Mouse (Mus musculus) heart, postnatal 4 days (tissue): ENCODE data around the gene Cdkn2aip. TPM values are rescaled to one million over a fixed set of nuclear protein-coding genes. Genes with fewer than 3 reads are reported as not detected.

ENCODE experiments used
- DNase-seq: peaks from one replicate; pipeline ENCODE4 v3.0.0; 2021
- total RNA-seq, 2 experiments: library from RNA; stranded (reverse); gene quantifications; 2 replicates each; pipeline ENCODE4 v1.2.3; 2021

Cdkn2aip gene
- total RNA-seq, 2 experiments from 2014 or later = 9.4 to 12.0 TPM

DNA sequence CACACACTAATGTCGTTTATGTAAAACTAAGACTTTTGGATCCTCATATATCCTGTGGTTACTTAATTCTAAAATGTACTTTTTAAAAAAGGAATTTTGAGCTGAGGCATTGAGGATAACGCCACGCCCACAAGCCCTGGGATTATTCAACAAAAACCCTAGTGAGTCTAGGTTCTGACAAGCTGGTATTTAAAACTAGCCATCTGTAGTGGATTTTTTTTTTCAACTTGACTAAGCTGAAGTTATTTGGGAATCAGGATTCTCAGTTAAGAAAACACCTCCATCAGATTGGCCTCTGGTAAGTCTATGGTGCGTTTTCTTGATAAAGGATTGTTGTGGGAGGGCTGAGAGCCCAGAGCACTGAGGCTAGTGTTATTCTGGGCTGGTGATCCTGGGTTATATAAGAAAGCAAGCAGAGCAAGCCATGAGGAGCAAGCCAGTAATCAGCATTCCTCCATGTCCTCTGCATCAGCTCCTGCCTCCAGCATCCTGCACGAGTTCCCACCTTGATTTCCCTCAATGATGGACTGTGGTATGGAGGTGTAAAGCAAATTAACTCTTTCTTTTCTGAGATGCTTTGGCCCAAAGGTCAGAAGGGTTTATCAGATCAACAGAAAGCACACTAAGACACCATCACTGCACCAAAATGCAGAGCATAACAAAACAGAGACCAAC is 18.2 kb downstream of the Cdkn2aip start:
- DNase-seq = no peak

DNA sequence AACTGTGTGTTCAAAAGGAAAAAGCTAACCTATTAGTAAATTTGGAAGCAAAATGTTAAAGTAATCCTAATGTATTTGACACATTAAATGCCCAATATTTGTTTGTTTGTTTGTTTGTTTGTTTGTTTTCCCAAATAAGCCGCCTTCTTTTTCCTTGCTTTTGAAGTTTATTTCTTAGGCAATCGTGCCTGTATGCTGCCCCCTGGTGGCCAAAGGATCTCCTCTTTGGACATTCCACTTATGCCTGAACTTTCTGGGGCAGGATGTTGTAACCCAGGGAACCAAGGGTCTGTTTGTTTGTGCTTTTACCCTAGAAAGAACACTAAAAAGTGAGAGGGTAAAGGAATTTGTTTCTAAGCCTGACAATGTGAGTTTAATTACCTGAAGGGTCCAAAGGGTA is 20.6 kb downstream of the Cdkn2aip start:
- peak; percentile 88 for DNase-seq

DNA sequence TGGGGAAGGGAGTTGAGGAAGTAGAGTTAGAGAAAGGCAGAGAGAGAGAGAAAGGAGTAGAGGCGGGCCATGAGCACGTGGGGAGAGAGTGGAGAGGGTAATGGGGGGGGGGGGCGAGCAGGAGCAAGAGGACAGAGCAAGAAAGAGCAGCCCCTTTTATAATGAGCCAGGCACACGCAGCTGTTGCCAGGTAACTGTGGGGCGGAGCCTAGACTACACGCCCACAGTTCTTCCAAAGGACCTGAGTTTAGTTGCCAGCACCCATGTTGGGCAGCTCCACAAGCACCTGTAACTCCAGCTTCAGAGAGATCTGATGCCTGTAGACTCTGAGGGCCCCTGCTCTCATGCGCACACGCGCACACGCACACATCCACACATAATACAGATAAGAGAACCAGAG is 21.9 kb downstream of the Cdkn2aip start:
- DNase-seq = no peak

DNA sequence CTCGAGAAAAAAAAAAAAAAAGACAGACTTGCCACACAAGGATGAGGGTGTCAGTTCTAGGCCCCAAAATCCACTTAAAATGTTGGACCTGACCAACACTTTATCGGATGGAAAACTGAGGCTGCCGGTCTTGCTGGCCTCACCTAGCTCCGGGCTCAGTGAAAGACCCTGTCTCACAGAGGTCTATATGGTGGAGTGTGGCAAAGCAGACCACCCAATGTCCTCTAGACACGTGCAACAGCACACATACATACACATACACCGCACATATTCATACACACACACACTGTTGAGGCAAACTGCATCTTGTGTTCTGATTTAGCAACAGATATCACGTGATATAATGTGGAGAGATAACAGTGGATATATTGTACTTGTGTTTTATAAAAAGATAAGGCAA is 22.4 kb downstream of the Cdkn2aip start:
- no peak for DNase-seq

DNA sequence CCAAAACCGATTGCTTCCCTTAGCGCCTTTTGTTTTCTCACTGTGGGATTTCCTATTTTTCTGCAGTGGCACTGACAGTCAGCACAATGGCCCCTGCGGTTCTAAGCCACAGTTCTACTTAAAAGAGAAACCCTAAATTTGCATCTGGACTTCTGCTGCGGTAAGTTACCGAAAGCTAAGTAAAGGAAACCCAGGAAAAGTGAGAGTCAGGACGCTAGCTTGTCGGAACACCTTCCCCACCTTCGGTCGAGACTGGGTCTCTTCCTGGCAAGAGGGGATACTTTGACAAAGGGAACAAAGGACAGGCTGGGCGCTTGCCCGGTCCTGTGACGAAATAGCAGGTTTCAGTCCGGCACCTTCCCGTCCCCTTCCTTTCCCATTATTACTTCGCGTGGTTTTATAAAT is 23.1 kb downstream of the Cdkn2aip start:
- DNase-seq = peak; percentile 40

DNA sequence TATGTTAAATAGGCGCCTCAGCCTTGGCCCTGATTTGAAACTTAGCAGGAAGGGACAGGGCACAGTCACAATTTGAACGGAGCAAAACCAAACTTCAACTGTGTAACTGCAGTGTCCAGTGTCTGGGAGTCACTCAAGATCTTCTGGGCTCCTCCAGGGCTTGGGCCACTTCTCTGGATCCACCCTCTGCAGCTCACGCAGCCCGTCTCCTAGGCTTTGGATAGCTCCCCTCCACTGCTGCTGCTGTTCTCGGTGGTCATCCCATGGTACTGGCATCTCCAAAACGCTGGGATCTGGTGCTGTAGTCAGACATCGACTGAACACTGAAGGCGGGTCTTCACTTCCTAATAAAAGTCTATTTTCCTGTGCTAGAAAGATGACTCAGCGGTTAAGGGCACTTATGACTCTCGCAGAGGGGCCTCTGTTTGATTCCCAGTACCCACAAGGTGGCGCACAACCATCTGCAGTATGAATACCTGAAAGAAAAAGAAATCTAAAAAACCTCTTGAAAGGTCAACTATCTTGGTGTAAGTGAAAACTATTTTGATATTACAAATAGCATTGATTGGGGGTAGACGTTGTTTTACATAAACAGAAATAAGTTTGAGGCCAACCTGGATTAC is 23.9 kb downstream of the Cdkn2aip start:
- peak; percentile 42 for DNase-seq

DNA sequence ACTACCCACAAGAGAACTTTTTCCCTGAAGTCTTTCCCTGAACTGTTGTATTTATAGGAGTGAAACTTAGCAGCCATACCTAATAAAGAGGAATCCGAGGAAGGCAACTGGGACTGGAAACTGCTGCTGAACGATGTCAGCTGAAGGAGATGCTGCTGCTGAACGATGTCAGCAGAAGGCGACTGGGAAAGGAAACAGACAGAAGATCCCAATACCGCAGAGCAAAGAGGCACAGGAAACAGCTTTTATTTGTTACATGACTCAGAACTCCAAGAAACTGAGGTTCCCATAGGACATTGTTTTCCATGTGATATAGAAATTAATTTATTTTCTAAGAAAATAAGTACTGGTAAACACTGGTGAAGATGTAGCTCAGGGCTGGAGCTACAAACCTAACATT is 29.3 kb downstream of the Cdkn2aip start:
- no peak for DNase-seq

DNA sequence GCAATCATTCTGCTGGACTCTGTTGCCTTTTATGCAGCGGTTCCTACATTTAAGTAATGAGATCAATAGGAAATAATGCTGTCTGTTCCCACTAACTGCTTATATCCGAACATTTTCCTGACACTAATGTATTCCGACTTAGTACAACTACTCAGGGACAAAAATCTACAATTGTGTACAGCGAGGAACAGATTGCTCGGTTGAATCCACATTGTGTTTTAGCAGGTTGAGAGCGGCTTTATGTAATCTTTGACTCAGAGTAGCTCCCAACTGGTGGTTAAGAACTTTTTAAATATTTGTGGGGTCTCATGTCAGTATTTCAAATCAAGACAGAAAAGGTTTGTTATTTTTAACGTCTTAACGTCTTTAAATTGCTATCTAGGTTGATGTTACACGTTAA is 29.7 kb downstream of the Cdkn2aip start:
- DNase-seq = no peak

DNA sequence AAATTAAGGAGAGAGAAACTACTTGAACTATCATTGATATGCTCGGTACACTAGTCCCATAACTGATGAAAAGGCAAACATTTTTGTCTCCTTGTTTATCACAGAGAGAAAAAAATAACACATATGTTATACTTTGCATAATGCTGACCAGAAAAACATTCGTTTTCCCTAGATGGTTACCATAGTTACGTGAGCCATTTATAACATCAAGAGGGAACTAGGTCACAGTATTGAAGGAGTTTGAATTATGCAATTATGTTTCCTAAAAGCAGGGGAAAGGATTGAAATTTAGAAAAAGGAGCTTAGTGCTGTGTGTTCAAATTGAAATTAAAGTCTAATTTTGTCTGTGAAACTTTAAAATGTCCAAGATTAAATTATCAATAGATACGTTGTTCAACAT is 33.4 kb downstream of the Cdkn2aip start:
- DNase-seq = no peak

DNA sequence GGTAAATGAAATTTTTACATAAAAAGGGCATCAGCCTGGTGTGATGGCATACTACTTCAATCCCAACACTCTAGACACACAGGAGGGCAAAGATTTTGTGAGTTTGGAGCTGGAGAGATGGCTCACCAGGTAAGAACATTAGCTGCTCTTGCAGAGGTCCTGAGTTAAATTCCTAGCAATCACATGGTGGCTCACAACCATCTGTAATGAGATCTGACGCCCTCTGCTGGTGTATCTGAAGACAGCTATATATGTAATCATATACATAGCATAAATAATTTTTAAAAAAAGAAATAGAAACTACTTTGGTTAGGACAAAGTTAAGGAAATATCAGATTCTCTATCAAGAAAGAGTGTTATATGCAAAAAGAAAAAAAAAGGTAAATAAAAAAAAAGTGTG is 34.1 kb downstream of the Cdkn2aip start:
- DNase-seq = no peak

DNA sequence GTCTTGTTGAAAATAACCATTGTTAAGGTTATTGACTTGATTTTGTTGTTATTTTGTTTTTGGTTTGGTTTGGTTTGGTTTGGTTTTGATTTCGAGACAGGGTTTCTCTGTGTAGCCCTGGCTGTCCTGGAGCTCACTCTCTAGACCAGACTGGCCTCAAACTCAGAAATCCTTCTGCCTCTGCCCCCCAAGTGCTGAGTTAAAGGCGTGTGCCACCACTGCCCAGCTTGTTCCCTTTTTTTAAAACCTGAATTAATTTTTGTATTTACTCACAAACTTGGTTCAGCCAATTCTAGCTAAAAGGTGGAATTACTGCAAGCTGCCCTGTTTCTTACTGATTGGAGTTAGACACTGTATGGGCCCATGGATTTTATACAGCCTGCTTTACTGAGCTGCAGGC is 37.1 kb downstream of the Cdkn2aip start:
- DNase-seq = no peak

DNA sequence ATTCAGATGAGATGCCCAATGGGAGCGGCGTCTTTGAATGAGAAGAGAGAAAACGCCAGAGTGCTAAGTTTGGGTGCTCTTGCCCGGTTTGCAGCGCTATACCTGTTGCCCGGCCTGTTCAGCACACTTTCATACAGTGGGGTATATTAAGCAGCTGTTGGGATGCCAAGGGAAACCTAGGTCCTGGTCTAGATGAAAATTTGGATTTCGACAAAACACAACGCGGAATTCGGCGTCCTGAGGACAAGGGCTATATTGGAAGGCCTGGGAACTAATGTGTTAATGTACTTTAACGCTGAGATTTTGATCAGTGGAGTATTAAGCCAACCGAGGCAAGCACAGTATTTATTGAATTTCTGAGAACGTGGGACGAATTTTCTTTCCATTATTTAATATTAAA is 37.5 kb downstream of the Cdkn2aip start:
- peak; percentile 10 for DNase-seq

DNA sequence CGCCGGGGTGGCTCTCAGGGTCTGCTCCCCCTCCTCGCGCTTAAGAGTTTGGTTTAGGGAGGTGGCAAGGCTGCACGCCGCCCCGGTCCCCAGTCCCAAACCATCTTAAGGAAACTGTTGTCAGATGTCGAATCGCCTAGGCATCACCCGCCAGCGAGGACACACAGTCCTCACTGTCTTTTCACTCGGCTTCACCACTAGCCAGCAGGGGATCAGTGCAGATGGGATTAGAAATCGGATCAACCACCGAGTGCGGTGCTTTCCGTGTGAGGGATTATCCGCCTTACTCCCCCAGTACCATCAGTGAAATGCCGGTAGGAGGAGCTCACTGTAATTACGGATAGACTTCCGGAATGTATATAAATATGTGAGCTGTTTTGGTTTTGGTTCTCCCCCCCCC is 37.9 kb downstream of the Cdkn2aip start:
- no peak for DNase-seq

DNA sequence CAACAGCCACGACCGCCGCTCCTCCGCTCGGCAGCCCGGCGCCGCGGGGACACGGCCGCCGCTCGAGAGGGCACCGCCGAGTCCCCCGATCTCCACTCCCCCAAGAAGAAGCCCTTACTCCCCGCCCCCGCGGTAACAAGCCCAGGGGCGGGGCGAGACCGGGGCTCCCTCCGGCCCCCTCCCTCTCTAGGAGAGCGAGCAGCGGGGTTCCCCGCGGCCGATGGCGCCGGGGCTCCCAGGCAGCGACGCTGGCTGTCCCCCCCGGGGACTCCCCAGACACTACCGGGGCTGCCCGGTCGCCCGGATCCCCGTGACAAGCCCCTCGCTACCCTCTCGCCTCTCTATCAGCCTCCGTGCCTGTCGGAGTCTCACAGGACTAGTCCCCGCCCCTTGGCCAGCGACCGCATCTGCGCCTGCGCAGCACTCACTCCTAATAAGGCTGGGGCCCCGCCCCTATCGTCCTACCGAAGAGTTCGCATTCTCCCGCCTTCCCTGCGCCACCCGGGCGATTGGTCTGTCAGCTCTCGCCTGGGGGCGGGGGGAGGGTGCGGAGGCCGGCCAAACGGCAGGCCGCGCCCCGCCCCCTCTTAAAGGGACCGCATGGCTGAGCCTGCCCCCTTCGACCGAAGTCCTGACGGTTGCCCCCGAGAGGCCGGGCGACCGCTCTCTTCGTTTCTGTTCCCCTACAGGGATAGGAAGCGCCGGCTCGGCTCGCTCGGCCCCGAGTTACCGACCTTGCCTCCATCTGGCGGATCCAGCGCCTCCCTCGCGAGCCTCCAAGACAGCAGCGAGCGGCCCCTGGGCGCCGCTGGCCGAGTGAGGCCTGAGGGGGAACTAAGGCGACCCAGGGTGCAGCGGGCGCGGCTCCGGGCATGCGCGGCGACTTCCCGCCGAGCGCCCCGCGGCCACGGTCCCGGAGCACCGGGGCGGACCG is 38.7 kb downstream of the Cdkn2aip start, which contains the start of gene Ing2:
TSS of gene Ing2 (minus strand) at position 780 of the 934 bp plus-strand sequence.
- DNase-seq = peak; percentile 100

DNA sequence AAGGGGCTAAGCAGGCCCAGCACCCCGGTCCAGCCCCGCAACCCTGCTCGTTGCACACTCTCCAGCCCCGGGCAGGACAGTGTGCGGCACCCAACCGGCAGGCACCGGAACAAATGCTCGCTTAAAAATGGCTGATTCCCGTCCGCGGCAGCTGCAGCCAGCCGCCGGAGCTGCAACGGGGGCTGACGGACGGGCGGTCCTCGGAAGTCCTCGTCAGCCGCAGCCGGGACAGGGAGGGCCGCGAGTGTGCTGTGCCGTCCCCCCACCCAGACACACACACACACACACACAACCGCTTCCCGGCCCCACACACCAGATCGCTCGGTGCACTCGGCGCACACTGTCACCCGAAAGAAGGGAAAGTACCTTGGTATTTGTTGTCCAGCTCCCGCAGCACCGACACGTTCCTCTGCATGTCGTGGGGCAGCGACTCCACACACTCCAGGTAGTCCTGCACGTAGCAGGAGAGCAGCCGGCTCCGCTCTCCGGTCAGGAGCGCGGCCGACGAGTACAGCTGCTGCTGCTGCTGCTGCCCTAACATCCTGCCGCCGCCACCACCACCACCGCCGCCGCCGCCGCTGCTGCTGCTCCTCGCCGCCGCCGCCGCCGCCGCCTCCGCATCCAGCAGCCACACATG is 39.5 kb downstream of the Cdkn2aip start:
- DNase-seq = no peak

DNA sequence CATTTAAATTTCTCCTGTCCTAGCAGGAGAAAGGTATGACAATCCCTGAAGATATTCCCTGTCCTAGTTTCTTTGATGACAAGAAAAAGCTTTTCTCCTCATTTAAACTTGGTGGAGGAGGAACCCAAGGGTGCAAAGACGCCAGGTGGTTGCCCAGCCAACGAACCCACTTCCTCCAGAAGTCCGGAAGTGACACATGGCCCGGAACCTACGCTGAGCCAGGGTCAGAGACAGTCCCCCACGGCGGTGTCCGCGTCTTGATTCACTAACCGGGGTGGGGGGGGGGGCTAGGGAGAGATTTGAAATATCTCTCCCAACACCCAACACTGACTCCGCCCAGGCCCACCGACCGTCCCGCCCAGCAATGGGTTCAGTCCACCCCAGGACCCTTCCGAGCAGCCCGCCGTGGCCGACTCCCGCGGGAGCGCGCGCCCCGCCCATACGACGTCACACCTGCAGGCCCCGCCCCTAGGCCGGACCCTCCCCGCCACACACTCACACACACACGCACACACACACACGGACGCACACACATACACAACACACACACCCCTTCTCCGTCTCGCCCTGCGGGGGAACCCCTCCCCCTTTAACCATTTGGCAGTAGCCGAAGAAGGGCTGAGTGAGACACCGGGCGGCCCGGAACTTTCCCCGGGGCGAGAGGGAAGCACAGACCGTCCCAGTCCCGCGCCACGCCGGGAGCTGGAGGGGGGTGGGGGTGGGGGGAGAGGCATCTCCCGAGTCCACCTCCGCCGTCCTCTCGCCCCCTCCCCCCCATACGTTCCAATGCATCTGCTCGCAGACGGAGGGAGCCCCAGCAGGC is 40.2 kb downstream of the Cdkn2aip start:
- DNase-seq = peak; percentile 96

DNA sequence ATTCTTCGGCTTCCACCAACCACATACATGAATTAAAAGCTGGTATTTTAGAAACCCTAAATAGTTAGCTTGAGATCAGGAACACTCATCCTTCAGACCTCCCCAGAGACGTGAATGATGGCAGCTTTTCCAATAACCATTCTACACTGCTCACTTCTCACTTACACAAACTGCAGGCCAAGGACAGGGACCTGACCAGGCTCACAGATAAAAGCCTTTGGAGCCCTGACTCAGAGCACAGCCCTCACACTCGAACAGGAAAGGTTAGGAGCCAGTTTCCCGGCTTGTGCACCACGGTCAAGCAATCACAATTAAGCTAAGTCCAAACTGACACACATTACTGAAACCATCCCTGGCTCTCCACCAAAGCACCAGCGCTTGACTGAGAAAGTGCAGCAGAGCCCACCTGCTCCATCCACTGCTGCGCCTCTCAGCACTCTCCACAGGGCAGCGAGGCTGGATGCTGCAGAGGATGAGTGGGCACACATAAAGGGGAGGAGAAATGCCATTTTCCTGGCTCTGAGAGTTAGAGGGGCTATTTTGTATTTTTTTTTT is 49.4 kb downstream of the Cdkn2aip start:
- DNase-seq = no peak

DNA sequence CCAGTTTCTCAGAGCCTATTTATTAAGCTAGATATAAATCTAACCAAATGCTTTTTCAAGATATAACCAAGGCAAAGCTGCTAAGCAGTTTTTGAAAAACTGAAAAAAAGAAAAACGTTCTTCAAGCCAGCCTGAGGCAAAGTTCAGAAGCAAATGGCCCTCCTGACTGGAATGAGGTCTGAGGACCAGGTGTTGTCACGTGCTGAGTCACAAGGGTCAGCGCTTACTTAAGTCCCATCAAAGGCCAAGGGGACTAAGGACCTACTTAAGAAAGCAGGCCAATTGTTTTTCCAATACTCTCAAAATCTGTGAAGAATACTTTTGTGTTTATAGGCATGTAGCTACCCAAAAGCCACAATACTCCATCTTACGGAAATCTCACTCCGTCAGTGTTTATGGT is 50.5 kb downstream of the Cdkn2aip start:
- no peak for DNase-seq

DNA sequence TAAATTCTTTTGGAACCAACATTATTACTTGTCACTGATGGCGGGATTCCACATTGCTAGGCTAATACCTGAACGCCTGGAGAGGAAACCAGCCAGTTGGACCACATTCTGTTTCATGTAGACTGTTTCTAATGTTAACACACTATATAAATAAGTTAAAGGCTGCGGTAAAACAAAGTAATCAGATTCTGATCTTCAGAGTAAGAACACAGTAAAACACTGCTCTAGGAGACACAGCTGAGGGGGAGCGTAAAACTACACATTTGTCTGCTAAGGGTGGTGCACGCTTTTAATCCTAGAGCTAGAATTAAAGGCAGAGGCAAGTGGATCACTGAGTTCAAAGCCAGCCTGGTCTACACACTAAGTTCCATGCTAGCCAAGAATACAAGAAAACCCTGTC is 51.0 kb downstream of the Cdkn2aip start:
- no peak for DNase-seq

DNA sequence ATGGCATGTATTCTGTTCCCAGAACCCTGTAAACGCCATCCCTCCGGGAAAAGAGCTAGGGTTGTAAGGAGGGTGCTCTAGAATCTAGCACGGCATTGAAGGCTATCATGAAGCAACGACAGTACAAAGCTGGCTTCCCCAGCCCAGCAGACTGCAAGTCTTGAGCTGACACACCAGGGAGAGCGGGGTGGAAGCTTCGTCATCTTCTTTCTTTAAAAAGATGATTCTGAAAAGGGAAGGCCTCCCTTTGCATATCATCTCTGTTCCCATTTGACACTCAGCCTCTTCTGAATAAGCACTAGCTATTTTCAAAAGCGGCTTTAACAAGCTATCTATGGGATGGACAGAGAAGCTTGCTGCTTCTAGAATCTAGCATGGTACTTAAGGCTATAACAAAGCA is 53.3 kb downstream of the Cdkn2aip start:
- DNase-seq = no peak

DNA sequence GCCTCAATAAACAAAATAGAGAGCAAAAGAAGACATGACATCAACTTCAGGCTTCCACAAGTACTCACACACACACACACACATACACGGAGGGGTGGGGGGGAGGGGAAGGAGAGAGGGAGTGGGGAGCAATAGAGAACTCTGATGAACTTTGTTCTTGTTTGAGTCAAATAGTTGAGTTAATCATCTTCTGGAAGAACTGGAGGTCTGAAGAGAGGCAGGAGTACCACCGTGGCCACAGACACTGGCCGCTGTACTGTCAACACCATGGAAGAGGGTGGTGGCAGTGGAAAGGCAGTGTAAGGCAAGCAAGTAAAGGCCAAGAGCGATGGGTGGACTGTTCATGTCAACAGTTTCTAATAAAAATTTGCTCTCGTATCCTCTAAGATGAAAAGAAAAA is 54.3 kb downstream of the Cdkn2aip start:
- DNase-seq = no peak
